Mouse (Mus musculus) myocyte (in vitro differentiated cells): ENCODE data around the gene Ralgapa2.

ENCODE experiments used
- CEBPB ChIP-seq: IDR thresholded peaks from 2 replicates; pipeline ENCODE4 v1.6.1; 2011; ENCODE audit warnings: mild to moderate bottlenecking, moderate library complexity; ENCODE audit not compliant: poor library complexity, insufficient read depth, severe bottlenecking
- E2F4 ChIP-seq: IDR thresholded peaks from one replicate; pipeline ENCODE4 v1.6.1; 2011; ENCODE audit warnings: mild to moderate bottlenecking, control low read depth, moderate library complexity; ENCODE audit not compliant: insufficient read depth
- MAX ChIP-seq: IDR thresholded peaks from one replicate; pipeline ENCODE4 v1.6.1; 2011; ENCODE audit warnings: low read depth, mild to moderate bottlenecking, control low read depth
- MYOG ChIP-seq, 3 experiments: IDR thresholded peaks; one replicate each; pipeline ENCODE4 v1.6.1; 2011; ENCODE audit warnings: control low read depth in 2 of 3, low read depth in 2 of 3, mild to moderate bottlenecking in 2 of 3; ENCODE audit not compliant: insufficient read length in 2 of 3, control insufficient read depth in 1 of 3, insufficient read depth in 1 of 3
- POLR2A ChIP-seq: IDR thresholded peaks from one replicate; pipeline ENCODE4 v1.6.1; 2011; ENCODE audit warnings: low read depth, mild to moderate bottlenecking, control low read depth, moderate library complexity; ENCODE audit not compliant: insufficient read length
- REST ChIP-seq: IDR thresholded peaks from one replicate; pipeline ENCODE4 v1.6.1; 2011; ENCODE audit warnings: mild to moderate bottlenecking, control low read depth, moderate library complexity; ENCODE audit not compliant: insufficient read depth, insufficient read length
- SRF ChIP-seq: IDR thresholded peaks from one replicate; pipeline ENCODE4 v1.6.1; 2011; ENCODE audit warnings: low read depth; ENCODE audit not compliant: control insufficient read depth, insufficient read length
- TCF12 ChIP-seq: IDR thresholded peaks from one replicate; pipeline ENCODE4 v1.6.1; 2011; ENCODE audit warnings: mild to moderate bottlenecking, control low read depth; ENCODE audit not compliant: poor library complexity, insufficient read depth, severe bottlenecking
- TCF3 ChIP-seq: IDR thresholded peaks from one replicate; pipeline ENCODE4 v1.6.1; 2011; ENCODE audit warnings: low read depth, control low read depth; ENCODE audit not compliant: insufficient read length
- USF1 ChIP-seq: IDR thresholded peaks from one replicate; pipeline ENCODE4 v1.6.1; 2011; ENCODE audit warnings: low read depth, mild to moderate bottlenecking, control low read depth, moderate library complexity

- TF ChIP-seq CEBPB (no peak), REST (no peak), MAX (no peak), POLR2A (no peak), USF1 (no peak), E2F4 (no peak), TCF12 (no peak), SRF (no peak), MYOG (IDR thresholded peaks at IDR 0.05; ENCODE audit: control insufficient read depth in 1 of 3, insufficient read depth in 1 of 3, insufficient read length in 2 of 3, low read depth in 2 of 3) (no peak), TCF3 (no peak)
Measured at GRCm38 (mm10) chr2:146551818-146552217, 39.7 kb upstream of the Ralgapa2 start.
